Mouse (Mus musculus): ENCODE measurements at regions not wholly inside any gene's neighbourhood (a gene's known extent, or its start where the extent isn't known, plus 50 kb on each side); places are given as distances from the start of the nearest gene placed in this dataset.

GRCm38 (mm10) chr8:125619336-125619906 lies 49.8 kb upstream of the Sipa1l2 start:
- peak; percentile 19 to 22 for DNase-seq (ENCODE audit: low spot score in 2 of 2)

Data from frontal cortex, postnatal 14 days (tissue).